Mouse (Mus musculus) embryonic fibroblast, embryonic 13.5 days (primary cell): ENCODE results near the gene Jarid2. TPM values are rescaled to one million over a fixed set of nuclear protein-coding genes. Genes with fewer than 3 reads are reported as not detected.

Source experiments
- H3K27ac ChIP-seq: 2 replicates; pipeline ENCODE4 v1.5.1; 2012; ENCODE audit warnings: low read length, control low read depth, inconsistent platforms; ENCODE audit not compliant: insufficient read depth
- H3K4me1 ChIP-seq: 2 replicates; pipeline ENCODE4 v1.6.1; 2011; ENCODE audit warnings: low read length; ENCODE audit not compliant: control insufficient read depth, insufficient read depth
- H3K4me3 ChIP-seq: 2 replicates; pipeline ENCODE4 v1.5.1; 2011; ENCODE audit warnings: mild to moderate bottlenecking, control low read depth, low read length; ENCODE audit not compliant: insufficient read depth
- CTCF ChIP-seq: IDR thresholded peaks from 2 replicates; pipeline ENCODE4 v1.5.1; 2011; ENCODE audit warnings: mild to moderate bottlenecking, control low read depth, low read length, moderate library complexity, borderline replicate concordance; ENCODE audit not compliant: insufficient read depth
- POLR2A ChIP-seq: IDR thresholded peaks from 2 replicates; pipeline ENCODE4 v1.6.1; 2011; ENCODE audit warnings: low read depth, mild to moderate bottlenecking, control low read depth, low read length, moderate library complexity
- polyA plus RNA-seq: library from polyadenylated mRNA; stranded (reverse); fragments of >200 nt; gene quantifications from 2 replicates; pipeline ENCODE4 v1.2.4, GENCODE M21; 2011; ENCODE audit warnings: low read depth; ENCODE audit not compliant: missing spikeins, insufficient read length

Jarid2 gene
- polyA plus RNA-seq, 1 experiment: 14.4 TPM

DNA sequence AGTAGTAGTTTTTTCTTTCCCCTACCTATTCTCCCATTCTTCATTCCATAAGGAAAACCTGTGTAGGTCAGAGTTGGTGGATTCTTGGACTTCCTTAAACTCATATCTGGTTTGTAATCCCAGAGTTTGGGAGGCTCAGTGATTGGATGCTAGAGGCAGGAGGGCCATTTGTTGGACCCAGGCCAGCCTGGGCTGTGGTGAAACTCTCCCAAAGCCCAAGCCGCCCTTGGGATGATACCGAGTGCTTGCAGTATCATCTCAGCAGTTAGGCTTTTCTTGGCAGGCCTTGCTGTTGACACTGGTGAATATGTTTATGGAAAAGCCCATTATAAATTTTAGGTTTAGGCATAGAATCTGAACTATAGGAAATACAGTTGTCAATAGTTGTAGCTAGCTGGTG lies 67.5 kb downstream of the Jarid2 start:
- no peak overlapping the region for H3K4me3 ChIP-seq
- TF ChIP-seq CTCF (no peak), POLR2A (no peak)
- H3K27ac ChIP-seq: no peak overlapping the region
- H3K4me1 ChIP-seq: no peaks in the 10 kb centered on the region

DNA sequence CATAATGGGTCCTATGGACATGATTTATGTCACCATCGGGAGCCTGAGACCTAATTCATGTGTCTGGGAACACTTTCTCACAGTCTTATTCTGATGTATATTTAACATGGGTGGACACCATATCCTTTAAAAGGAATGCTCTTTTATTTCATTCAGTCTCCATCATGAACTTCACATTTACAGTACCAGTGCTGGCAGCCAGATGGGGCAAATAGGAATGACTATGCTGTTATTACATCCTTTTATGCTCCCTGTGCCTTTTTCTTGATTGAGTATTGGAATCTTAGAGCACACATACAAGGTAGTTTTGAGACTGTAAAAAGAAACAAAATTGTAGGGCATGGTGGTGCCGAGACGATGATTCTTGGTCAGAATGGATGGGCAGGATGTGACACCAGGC lies 69.0 kb downstream of the Jarid2 start:
- Histone ChIP-seq H3K4me3 (no peak overlapping the region), H3K27ac (no peak overlapping the region), H3K4me1 (no peaks in the 10 kb centered on the region)
- no peak for TF ChIP-seq CTCF

DNA sequence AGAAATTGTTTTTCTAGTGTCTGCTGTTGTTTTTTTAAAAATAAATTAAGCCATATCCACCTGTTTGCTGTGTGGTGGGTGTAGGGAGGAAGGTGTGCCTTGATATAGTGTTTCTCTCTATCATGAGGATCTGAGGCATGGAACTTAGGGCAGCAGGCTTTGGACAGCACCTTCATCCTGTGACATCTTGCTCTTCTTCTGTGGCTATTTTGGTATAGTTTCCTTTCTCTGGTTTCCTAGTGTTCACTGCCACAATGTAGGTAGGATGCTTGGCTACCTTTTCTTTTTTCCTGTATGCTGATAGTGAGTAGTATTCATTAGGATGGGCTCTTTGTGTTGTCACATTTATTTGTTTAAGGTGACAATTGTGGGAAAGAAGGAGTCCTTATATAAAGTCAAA lies 69.9 kb downstream of the Jarid2 start:
- TF ChIP-seq POLR2A (no peak), CTCF (no peak)
- H3K4me3 ChIP-seq: no peak overlapping the region

DNA sequence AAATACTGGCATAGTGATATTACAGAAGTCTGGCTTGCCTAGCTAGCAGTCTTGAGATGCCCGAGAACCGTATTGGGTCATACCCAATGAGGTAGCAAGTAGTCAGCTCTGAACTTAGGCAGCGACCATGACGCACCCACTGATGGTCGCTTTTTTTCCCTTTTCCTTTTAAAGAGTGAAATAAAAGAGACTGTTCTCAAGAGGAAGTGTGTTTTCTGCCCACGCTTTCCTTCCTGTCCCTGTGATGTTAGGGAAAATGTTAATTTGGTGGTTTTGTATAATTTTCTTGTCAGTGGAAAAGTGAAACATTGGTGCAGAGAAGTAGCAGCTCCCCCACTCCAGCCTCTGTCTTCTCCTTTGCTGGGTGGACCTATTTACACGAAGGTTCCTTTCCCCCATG lies 70.8 kb downstream of the Jarid2 start:
- no peak overlapping the region for H3K27ac ChIP-seq
- no peak overlapping the region for H3K4me3 ChIP-seq
- TF ChIP-seq CTCF (no peak), POLR2A (no peak)

More for the DNA sequence above, 69.9 kb downstream of the Jarid2 start:
- Histone ChIP-seq H3K4me1 (no peaks in the 10 kb centered on the region), H3K27ac (no peak overlapping the region)

DNA sequence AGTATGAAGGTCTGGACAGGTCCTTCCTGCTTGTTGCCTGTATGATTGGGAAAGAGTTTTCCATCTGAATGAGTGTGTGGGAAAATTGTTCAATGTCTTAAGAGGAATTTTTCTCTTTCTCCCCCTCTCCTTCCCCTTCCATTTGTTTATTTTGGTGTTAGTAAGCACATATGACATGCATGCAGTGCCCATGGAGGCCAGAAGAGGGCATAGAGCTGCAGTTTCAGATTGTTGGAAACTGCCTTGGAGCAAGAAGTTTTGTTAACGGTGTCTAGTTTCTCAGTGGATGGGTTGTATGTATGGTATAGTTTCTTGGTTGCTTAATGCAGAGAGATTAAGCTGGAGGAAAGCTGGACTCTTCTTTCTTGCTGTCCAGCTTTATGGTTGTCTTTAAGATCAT lies 75.6 kb downstream of the Jarid2 start:
- H3K4me3 ChIP-seq: no peak overlapping the region
- TF ChIP-seq CTCF: peak; percentile 44; the same call in 1 of the 2 replicates
- no peak for TF ChIP-seq POLR2A
- H3K27ac ChIP-seq: no peak overlapping the region
- no peaks in the 10 kb centered on the region; the same call in 1 of the 2 replicates for H3K4me1 ChIP-seq

More for the DNA sequence above, 70.8 kb downstream of the Jarid2 start:
- H3K4me1 ChIP-seq: no peaks in the 10 kb centered on the region

DNA sequence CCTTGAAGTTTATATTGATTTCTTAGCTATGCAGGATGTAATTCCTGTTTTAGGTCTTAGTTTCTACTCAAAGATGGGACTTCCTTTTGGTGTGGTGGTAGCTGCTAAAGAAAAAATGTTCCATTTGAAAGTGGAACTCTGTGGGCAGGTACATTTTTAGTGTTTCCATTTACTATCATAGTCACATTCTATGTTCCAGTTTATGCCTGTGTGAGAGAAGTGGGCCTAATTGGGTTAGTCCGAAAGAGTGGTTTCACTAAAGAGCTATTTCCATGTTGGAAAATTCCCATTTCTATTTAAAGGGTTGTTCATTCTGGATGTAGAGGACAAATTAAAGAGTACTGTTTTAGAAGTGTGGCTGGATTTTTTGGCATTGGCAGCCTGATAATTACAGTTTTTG lies 79.0 kb downstream of the Jarid2 start:
- TF ChIP-seq CTCF (no peak), POLR2A (no peak)
- Histone ChIP-seq H3K27ac (no peak overlapping the region), H3K4me3 (no peak overlapping the region), H3K4me1 (no peaks in the 10 kb centered on the region; the same call in 1 of the 2 replicates)

DNA sequence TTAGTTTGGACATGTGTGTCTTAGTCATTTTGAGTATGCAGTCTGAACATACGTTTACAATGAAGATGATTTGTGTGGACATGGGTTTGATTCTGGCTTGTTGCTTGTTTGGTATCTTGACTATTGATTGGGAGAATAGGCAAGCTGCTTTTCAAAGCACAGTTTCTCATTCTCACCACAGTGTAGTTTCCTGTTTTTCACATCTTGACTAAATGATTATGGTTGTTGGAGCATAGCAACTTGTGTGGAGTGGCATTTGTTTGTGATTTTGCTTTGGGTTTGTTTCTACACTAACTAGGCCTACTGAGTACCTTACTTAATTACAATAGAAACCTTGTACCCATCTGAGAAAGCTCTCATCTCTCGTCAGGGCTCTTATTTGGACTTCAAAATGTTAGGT lies 81.7 kb downstream of the Jarid2 start:
- Histone ChIP-seq H3K27ac (no peak overlapping the region), H3K4me1 (no peaks in the 10 kb centered on the region; the same call in 1 of the 2 replicates), H3K4me3 (no peak overlapping the region)
- no peak for TF ChIP-seq CTCF
- TF ChIP-seq POLR2A: no peak

DNA sequence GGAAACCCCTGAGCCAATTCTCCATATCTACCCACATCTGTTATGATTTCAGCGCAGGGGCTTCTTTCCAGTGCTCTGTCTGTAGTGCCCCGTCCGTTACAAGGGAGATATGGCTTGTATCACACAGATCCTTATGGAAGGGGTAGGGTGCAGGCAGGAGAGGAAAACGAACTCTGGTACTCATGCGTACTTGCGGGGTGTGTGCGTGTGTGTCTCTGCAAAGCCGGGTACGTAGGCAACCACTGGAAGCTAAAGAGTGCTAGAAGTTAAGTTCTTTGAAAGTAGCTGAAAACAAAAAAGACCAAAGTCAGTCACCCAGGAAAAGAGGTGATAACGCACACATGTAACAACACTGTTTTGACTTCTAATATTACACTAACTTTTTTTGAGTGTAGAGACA lies 82.3 kb downstream of the Jarid2 start:
- H3K27ac ChIP-seq: no peak overlapping the region
- no peak for TF ChIP-seq POLR2A
- TF ChIP-seq CTCF: no peak
- H3K4me3 ChIP-seq: no peak overlapping the region
- no peaks in the 10 kb centered on the region for H3K4me1 ChIP-seq

DNA sequence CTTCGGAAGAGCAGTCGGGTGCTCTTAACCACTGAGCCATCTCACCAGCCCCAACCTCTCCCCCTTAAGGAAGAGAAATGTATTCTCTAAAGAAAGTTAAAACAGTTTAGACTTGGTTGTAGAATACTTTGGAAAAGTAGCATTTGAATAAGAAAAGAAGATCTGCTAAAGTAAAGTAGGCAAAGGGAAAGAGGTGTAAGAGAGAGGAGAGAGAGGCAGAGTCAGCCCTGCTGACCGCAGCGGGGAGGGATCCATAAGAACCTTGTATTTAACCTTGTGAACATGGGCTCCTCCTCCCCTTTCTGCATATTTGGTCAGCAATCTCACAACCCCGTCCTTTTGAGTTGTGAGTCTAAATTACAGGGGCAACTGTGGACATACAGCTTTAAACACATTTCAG lies 83.1 kb downstream of the Jarid2 start:
- H3K27ac ChIP-seq: no peak overlapping the region
- TF ChIP-seq POLR2A (no peak), CTCF (no peak)
- H3K4me3 ChIP-seq: no peak overlapping the region
- no peaks in the 10 kb centered on the region for H3K4me1 ChIP-seq

DNA sequence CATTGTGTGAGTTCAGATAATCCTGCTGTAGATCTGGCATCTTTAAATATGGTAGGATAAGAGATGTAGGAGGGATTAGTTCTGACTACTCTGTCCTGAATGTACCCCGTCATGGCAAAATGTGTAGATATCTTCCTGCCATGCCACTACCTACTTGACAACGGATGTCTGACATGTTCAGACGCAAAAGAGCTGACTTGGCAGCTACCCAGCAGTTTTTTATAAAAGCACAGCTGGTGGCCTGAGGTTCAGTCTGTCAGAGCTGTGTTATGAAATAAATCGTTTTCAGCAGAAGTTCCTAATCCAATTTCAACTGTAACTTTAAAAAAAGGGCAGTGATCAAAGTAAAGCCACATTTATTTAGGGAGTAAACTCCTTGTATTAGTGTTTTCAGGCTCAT lies 90.1 kb downstream of the Jarid2 start:
- TF ChIP-seq POLR2A: no peak
- no peak overlapping the region for H3K27ac ChIP-seq
- no peaks in the 10 kb centered on the region; the same call in none of the 2 replicates for H3K4me1 ChIP-seq
- H3K4me3 ChIP-seq: no peak overlapping the region

DNA sequence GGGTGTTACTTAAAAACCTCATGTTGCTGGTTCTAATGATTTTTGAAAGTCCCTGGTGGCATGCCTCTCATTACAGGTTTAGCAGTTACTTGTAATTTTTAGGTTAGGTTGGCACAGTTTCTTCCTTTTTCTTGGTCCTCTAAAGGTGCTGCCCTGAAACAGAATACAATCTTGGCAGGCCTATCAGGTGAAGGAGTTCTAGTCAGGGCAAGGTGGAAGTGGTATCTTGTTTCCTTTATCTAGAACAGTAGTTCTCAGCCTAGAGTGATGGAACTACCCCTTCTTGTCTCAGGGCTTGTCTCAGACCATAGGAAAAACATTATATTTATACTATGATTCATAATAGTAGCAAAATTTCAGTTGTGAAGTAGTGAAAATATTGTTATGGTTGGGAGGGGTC lies 93.3 kb downstream of the Jarid2 start:
- Histone ChIP-seq H3K4me1 (no peaks in the 10 kb centered on the region; the same call in none of the 2 replicates), H3K4me3 (no peak overlapping the region), H3K27ac (no peak overlapping the region)
- TF ChIP-seq POLR2A: no peak
